Mouse (Mus musculus): ENCODE data around the gene A430078G23Rik. TPM values are rescaled to one million over a fixed set of nuclear protein-coding genes. Genes with fewer than 3 reads are reported as not detected.
A peak's percentile ranks its signal among the peaks of the same experiment; 100 is the strongest.

A430078G23Rik gene
- polyA plus RNA-seq, 1 experiment from 2014 or later = 1.7 TPM

DNA sequence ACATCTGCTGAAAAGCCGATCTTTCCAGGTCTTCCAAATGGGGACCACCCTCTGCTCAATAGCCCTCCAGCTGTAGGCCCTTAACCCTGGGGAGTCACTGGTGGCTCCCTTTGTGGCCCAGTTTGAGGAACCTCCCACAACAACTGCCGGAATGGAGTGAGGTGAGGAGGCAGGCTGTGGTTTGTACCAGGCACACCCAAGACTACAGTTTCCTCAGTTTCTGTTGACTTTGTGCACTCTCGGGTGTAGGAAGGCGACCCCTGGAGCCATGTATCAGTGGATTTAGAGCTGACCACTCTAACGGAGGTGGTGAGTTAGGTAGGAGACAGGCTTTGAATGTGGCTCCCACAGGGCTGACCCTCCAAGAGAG is 1.2 kb downstream of the A430078G23Rik start:
- Histone ChIP-seq H3K27ac (ENCODE audit: low read depth) (peak overlapping the region; percentile 86), H3K9me3 (ENCODE audit: low read length) (no peaks in the 10 kb centered on the region), H3K4me1 (ENCODE audit: insufficient read depth) (peaks cover 23% of the 10 kb centered on the region), H3K27me3 (ENCODE audit: insufficient read depth, low read length) (no peaks in the 10 kb centered on the region), H3K4me3 (ENCODE audit: low read depth, low read length) (peak overlapping the region; percentile 40), H3K9ac (replicated peaks) (peak overlapping the region; percentile 41), H3K36me3 (replicated peaks; ENCODE audit: insufficient read depth, low read length) (peaks cover 4% of the 10 kb centered on the region; the same call in 1 of the 2 replicates), H3K4me2 (ENCODE audit: low read depth, low read length) (peak overlapping the region; percentile 61)
- TF ChIP-seq CTCF (IDR thresholded peaks at IDR 0.05; ENCODE audit: low read depth) (no peak), EP300 (IDR thresholded peaks at IDR 0.05; ENCODE audit: low read depth) (no peak)
- ATAC-seq = peak; percentile 18; the same call in 1 of the 2 replicates
- whole genome bisulfite sequencing (ENCODE audit: insufficient replicate concordance) = 29% methylated on average over 5 of the region's 5 CpGs
- DNase-seq = peak; percentile 42

- Histone ChIP-seq H3K4me2 (ENCODE audit: low read depth, low read length) (peak overlapping the region; percentile 61; the same call in 1 of the 2 replicates), H3K27ac (ENCODE audit: low read depth) (peak overlapping the region; percentile 86), H3K4me3 (ENCODE audit: low read depth, low read length) (0 out of 2 replicates have a peak overlapping the region, but pooled peaks have one; percentile 40), H3K9me3 (ENCODE audit: low read length) (no peaks in the 10 kb centered on the region), H3K27me3 (ENCODE audit: insufficient read depth, low read length) (no peaks in the 10 kb centered on the region), H3K36me3 (replicated peaks; ENCODE audit: insufficient read depth, low read length) (peaks cover 4% of the 10 kb centered on the region; the same call in 1 of the 2 replicates), H3K4me1 (ENCODE audit: insufficient read depth) (peaks cover 23% of the 10 kb centered on the region), H3K9ac (replicated peaks) (no peak overlapping the region)
- no peak for TF ChIP-seq EP300 (IDR thresholded peaks at IDR 0.05; ENCODE audit: low read depth)
- TF ChIP-seq CTCF (IDR thresholded peaks at IDR 0.05; ENCODE audit: low read depth) = peak; percentile 36; the same call in 1 of the 2 replicates
- ATAC-seq (peak; percentile 47), DNase-seq (peak; percentile 36)
- WGBS (ENCODE audit: insufficient replicate concordance) = 46% methylated on average over 6 of the region's 6 CpGs
These were observed 2.4 kb downstream of the A430078G23Rik start for GRCm38 (mm10) chr8:3355586-3355985.

DNA sequence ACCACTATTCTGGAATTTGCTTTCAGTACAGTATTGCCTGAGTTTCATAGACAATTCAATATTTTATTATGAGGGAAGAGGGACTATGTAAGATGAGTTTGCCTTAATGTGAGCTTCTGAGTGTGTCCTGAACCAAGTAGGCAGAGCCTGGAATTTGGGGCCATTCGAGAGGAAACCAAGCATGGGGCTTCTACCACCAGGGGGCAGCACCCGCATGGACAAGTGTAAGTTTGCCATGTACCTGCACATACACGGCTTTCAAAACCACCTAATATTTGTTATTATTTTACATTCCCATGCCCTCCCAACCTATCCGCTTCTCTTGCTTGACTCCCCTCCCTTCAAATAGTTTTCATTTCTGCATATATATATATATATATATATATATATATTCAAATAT is 4.8 kb downstream of the A430078G23Rik start:
- WGBS (ENCODE audit: insufficient replicate concordance) = 16% methylated on average over 4 of the region's 4 CpGs
- Histone ChIP-seq H3K27me3 (ENCODE audit: insufficient read depth, low read length) (no peaks in the 10 kb centered on the region), H3K4me1 (ENCODE audit: insufficient read depth) (peaks cover 16% of the 10 kb centered on the region), H3K27ac (ENCODE audit: low read depth) (no peak overlapping the region), H3K9ac (replicated peaks) (no peak overlapping the region), H3K4me3 (ENCODE audit: low read depth, low read length) (no peak overlapping the region), H3K36me3 (replicated peaks; ENCODE audit: insufficient read depth, low read length) (peaks cover 4% of the 10 kb centered on the region; the same call in 1 of the 2 replicates), H3K4me2 (ENCODE audit: low read depth, low read length) (no peak overlapping the region), H3K9me3 (ENCODE audit: low read length) (no peaks in the 10 kb centered on the region)
- DNase-seq = peak; percentile 88
- ATAC-seq = no peak
- no peak for TF ChIP-seq EP300 (IDR thresholded peaks at IDR 0.05; ENCODE audit: low read depth)
- peak; percentile 89 for TF ChIP-seq CTCF (IDR thresholded peaks at IDR 0.05; ENCODE audit: low read depth)

DNA sequence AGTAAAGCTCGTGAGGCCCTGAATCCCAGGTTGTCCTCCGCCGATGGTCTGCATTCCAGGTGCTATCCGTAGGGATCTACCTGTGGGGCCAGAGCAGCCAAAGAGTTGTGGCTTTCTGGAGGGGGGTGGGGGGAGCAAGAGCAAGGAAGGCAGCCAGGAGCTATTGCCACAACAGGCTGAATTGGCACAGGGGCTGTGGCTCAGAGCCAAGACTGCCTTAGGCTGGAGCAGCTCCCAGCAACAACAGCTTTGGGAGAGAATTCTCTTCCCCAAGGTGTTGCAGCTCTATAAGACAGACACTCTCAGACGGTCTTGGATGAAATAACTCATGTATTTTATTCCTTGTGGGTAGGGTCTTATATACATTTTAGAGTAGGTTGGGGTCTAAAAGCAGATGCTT is 13.9 kb downstream of the A430078G23Rik start:
- ATAC-seq = no peak
- no peak overlapping the region for H3K4me2 ChIP-seq (ENCODE audit: low read depth, low read length)
- no peaks in the 10 kb centered on the region for H3K4me1 ChIP-seq (ENCODE audit: insufficient read depth)
- DNase-seq = no peak
- peaks cover 4% of the 10 kb centered on the region; the same call in 1 of the 2 replicates for H3K36me3 ChIP-seq (replicated peaks; ENCODE audit: insufficient read depth, low read length)
- no peaks in the 10 kb centered on the region for H3K9me3 ChIP-seq (ENCODE audit: low read length)
- no peak overlapping the region for H3K9ac ChIP-seq (replicated peaks)
- no peaks in the 10 kb centered on the region for H3K27me3 ChIP-seq (ENCODE audit: insufficient read depth, low read length)
- no peak overlapping the region for H3K27ac ChIP-seq (ENCODE audit: low read depth)
- 83% methylated on average over 5 of the region's 5 CpGs for WGBS (ENCODE audit: insufficient replicate concordance)
- H3K4me3 ChIP-seq (ENCODE audit: low read depth, low read length) = no peak overlapping the region
- no peak for TF ChIP-seq CTCF (IDR thresholded peaks at IDR 0.05; ENCODE audit: low read depth)
- TF ChIP-seq EP300 (IDR thresholded peaks at IDR 0.05; ENCODE audit: low read depth) = no peak

DNA sequence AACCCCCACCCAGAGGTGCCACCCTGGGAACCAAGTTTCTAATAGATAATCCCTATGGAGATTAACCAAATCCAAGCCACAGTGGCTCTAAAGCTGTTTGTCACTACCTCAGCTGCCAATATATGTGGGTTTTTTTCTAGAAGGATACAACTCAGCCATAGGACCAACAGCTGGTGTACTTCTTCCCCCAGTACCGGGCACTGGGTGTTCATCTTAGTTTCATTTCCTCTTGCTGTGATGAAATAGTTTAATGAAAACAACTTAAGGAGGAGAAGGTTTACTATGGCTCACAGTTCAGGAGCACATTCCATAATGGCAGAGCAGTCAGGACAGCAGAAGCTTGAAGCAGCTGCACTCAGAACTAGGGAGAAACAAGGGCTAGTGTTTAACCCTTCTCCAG is 14.9 kb downstream of the A430078G23Rik start:
- Histone ChIP-seq H3K27ac (ENCODE audit: low read depth) (no peak overlapping the region), H3K9me3 (ENCODE audit: low read length) (no peaks in the 10 kb centered on the region), H3K36me3 (replicated peaks; ENCODE audit: insufficient read depth, low read length) (peaks cover 4% of the 10 kb centered on the region; the same call in 1 of the 2 replicates), H3K4me3 (ENCODE audit: low read depth, low read length) (no peak overlapping the region), H3K4me2 (ENCODE audit: low read depth, low read length) (no peak overlapping the region), H3K27me3 (ENCODE audit: insufficient read depth, low read length) (no peaks in the 10 kb centered on the region), H3K9ac (replicated peaks) (no peak overlapping the region), H3K4me1 (ENCODE audit: insufficient read depth) (no peaks in the 10 kb centered on the region)
- TF ChIP-seq EP300 (IDR thresholded peaks at IDR 0.05; ENCODE audit: low read depth) (no peak), CTCF (IDR thresholded peaks at IDR 0.05; ENCODE audit: low read depth) (no peak)
- no peak for ATAC-seq
- no peak for DNase-seq
- WGBS (ENCODE audit: insufficient replicate concordance) = 52% methylated on average over 1 of the region's 1 CpGs

DNA sequence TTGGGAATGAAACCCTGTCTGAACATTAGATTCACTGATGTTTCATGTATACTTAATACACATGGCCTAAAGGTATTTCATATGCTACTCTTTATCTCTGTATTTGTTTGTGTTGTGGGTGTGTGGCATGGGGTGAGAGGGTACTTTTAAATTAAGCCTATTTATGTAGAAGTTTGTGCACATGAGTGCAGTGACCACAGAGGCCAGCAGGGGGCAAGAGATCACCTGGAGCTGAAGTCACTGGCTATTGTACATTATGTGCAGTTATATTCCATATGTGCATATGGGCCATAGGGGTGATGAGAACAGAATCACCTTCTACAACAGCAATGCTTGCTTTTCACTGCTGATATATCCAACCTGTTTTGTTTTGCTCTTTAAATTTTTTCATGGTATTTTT is 22.5 kb downstream of the A430078G23Rik start:
- H3K9me3 ChIP-seq (ENCODE audit: low read length) = no peaks in the 10 kb centered on the region
- ATAC-seq (no peak), DNase-seq (no peak)
- TF ChIP-seq EP300 (IDR thresholded peaks at IDR 0.05; ENCODE audit: low read depth) = no peak
- peak; percentile 57 for TF ChIP-seq CTCF (IDR thresholded peaks at IDR 0.05; ENCODE audit: low read depth)
- no peaks in the 10 kb centered on the region for H3K4me1 ChIP-seq (ENCODE audit: insufficient read depth)
- H3K4me3 ChIP-seq (ENCODE audit: low read depth, low read length) = no peak overlapping the region
- H3K36me3 ChIP-seq (replicated peaks; ENCODE audit: insufficient read depth, low read length) = no peaks in the 10 kb centered on the region
- no peak overlapping the region for H3K27ac ChIP-seq (ENCODE audit: low read depth)
- no peak overlapping the region for H3K4me2 ChIP-seq (ENCODE audit: low read depth, low read length)
- no peak overlapping the region for H3K9ac ChIP-seq (replicated peaks)
- no peaks in the 10 kb centered on the region for H3K27me3 ChIP-seq (ENCODE audit: insufficient read depth, low read length)
